ENCODE assay signal across 10 mouse cellular contexts in genomic region chr19:28299211-28299775, GRCm38 (mm10).
DNase-seq lines count a peak whose midpoint lies in the region; ATAC-seq lines count a peak whose summit lies in the region.
"Had no signal": no experiment of that assay in that cellular context is flagged by ENCODE, and none has a peak within 500 bp of the region (broad histone marks: within the 10 kb centered on the region; RNA-seq: fewer than 3 reads in every experiment).

No protein-coding gene starts in this region.

- H3K4me2 ChIP-seq in hindbrain, embryonic 13.5 days: no peak overlapping the region
- H3K4me2 ChIP-seq in hindbrain, embryonic 11.5 days (replicated peaks; ENCODE audit: low read depth, low read length): no peak overlapping the region

- H3K9ac ChIP-seq in hindbrain, embryonic 13.5 days: no peak overlapping the region
- no peak overlapping the region for H3K9ac ChIP-seq in hindbrain, embryonic 11.5 days (ENCODE audit: low read depth, low read length)

- H3K9me3 ChIP-seq in hindbrain, embryonic 13.5 days: no peaks in the 10 kb centered on the region
- no peaks in the 10 kb centered on the region for H3K9me3 ChIP-seq in hindbrain, embryonic 11.5 days (ENCODE audit: control insufficient read depth, low read length)
- H3K9me3 ChIP-seq: G1E had no signal

- intact Hi-C loops in left cerebral cortex, postnatal 10 days (cut with DNase I): no loop called here

- H3K4me1 ChIP-seq in hindbrain, embryonic 13.5 days (replicated peaks): peaks cover 17% of the 10 kb centered on the region
- H3K4me1 ChIP-seq in hindbrain, embryonic 11.5 days (replicated peaks; ENCODE audit: control insufficient read depth, insufficient read depth, low read length): no peaks in the 10 kb centered on the region; the same call in 1 of the 2 replicates
- H3K4me1 ChIP-seq: megakaryocyte, embryonic 14.5 days had no signal

- WGBS in hindbrain, embryonic 13.5 days: 71% methylated on average over 11 of the region's 11 CpGs
- 73% methylated on average over 11 of the region's 11 CpGs for WGBS in hindbrain, embryonic 11.5 days

- no peak for DNase-seq in hindbrain, embryonic 11.5 days (ENCODE audit: low spot score)
- DNase-seq in Muller cell, postnatal 12 days (ENCODE audit: inconsistent ontology term): peak; percentile 53
- peak; percentile 21 for DNase-seq in adrenal gland, postnatal 10 days
- DNase-seq in kidney, adult 8-10 months: peak; percentile 68 to 80
- DNase-seq in left cerebral cortex, postnatal 10 days (ENCODE audit: extremely low spot score in 1 of 2, low spot score in 2 of 2): no peak
- DNase-seq: heart, postnatal 36 days had no signal

- no peak overlapping the region for H3K4me3 ChIP-seq in hindbrain, embryonic 13.5 days
- H3K4me3 ChIP-seq in hindbrain, embryonic 11.5 days (ENCODE audit: low read depth, low read length): no peak overlapping the region
- H3K4me3 ChIP-seq: megakaryocyte, embryonic 14.5 days had no signal

- no peaks in the 10 kb centered on the region for H3K36me3 ChIP-seq in hindbrain, embryonic 13.5 days
- no peaks in the 10 kb centered on the region for H3K36me3 ChIP-seq in hindbrain, embryonic 11.5 days (ENCODE audit: control insufficient read depth, insufficient read depth, low read length)
- H3K36me3 ChIP-seq: G1E had no signal

- H3K27ac ChIP-seq in hindbrain, embryonic 13.5 days: peak overlapping the region; percentile 52; the same call in 1 of the 2 replicates
- no peak overlapping the region for H3K27ac ChIP-seq in hindbrain, embryonic 11.5 days (ENCODE audit: low read depth, low read length)

- H3K27me3 ChIP-seq in hindbrain, embryonic 13.5 days: no peaks in the 10 kb centered on the region
- H3K27me3 ChIP-seq in hindbrain, embryonic 11.5 days (ENCODE audit: control insufficient read depth, insufficient read depth, low read length): no peaks in the 10 kb centered on the region
- H3K27me3 ChIP-seq: megakaryocyte, embryonic 14.5 days had no signal

- ATAC-seq in hindbrain, embryonic 13.5 days (ENCODE audit: low FRiP score): no peak
- ATAC-seq in hindbrain, embryonic 11.5 days (ENCODE audit: low FRiP score): no peak
- ATAC-seq in megakaryocyte, adult 5-6 weeks (ENCODE audit: poor library complexity, severe bottlenecking): no peak

Comparison
In these comparisons a context has a peak if more than half of its experiments do, and no peak if none do; other contexts are left out.
1. DNase-seq: peak in Muller cell, postnatal 12 days (single experiment), adrenal gland, postnatal 10 days (single experiment) and kidney, adult 8-10 months (2 of 2); none in hindbrain, embryonic 11.5 days (single experiment) and left cerebral cortex, postnatal 10 days (0 of 2).